Mouse (Mus musculus) MEL (cell line): ENCODE measurements around the gene Snrpc. TPM values are rescaled to one million over a fixed set of nuclear protein-coding genes. Genes with fewer than 3 reads are reported as not detected.
A peak's percentile ranks its signal among the peaks of the same experiment; 100 is the strongest.

Experiments
- DNase-seq: peaks from one replicate; pipeline ENCODE4 v3.0.0; 2011; ENCODE audit warnings: low read depth, low spot score
- H3K27ac ChIP-seq: 2 replicates; pipeline ENCODE4 v1.5.1; 2012; ENCODE audit warnings: low read depth, mild to moderate bottlenecking, control low read depth, low read length, moderate library complexity; ENCODE audit not compliant: control insufficient read depth
- H3K27me3 ChIP-seq, 2 experiments: fragments of 150-350 bp in 1 of 2; sonication (generic) in 1 of 2; 2 replicates each; pipeline ENCODE4 v1.6.1; 2012; ENCODE audit warnings: low read length in 2 of 2, mild to moderate bottlenecking in 2 of 2, improper control_type of control experiment in 1 of 2, moderate library complexity in 1 of 2; ENCODE audit not compliant: insufficient read depth in 2 of 2, control insufficient read depth in 1 of 2
- H3K36me3 ChIP-seq, 2 experiments: 2 replicates each; pipeline ENCODE4 v1.6.1; 2012 to 2014; ENCODE audit warnings: low read length in 2 of 2, improper control_type of control experiment in 1 of 2, inconsistent platforms in 1 of 2, mild to moderate bottlenecking in 1 of 2; ENCODE audit not compliant: insufficient read depth in 2 of 2, control insufficient read depth in 1 of 2
- H3K4me1 ChIP-seq, 2 experiments: fragments of 150-350 bp in 1 of 2; sonication (generic) in 1 of 2; 2 replicates each; pipeline ENCODE4 v1.6.1; 2012; ENCODE audit warnings: low read length in 2 of 2, improper control_type of control experiment in 1 of 2, mild to moderate bottlenecking in 1 of 2; ENCODE audit not compliant: insufficient read depth in 2 of 2, control insufficient read depth in 1 of 2
- H3K4me3 ChIP-seq, 2 experiments: fragments of 150-350 bp in 1 of 2; sonication (generic) in 1 of 2; 2 replicates each; pipeline ENCODE4 v1.5.1; 2012; ENCODE audit warnings: low read depth in 2 of 2, low read length in 2 of 2, mild to moderate bottlenecking in 2 of 2, moderate library complexity in 2 of 2, control low read depth in 1 of 2, improper control_type of control experiment in 1 of 2; ENCODE audit not compliant: control insufficient read depth in 1 of 2, insufficient read depth in 1 of 2
- H3K79me2 ChIP-seq: 2 replicates; pipeline ENCODE4 v1.6.1; 2012; ENCODE audit warnings: mild to moderate bottlenecking, low read length, moderate library complexity; ENCODE audit not compliant: control insufficient read depth, poor library complexity, insufficient read depth
- H3K9ac ChIP-seq: 2 replicates; pipeline ENCODE4 v1.6.1; 2012; ENCODE audit warnings: low read depth, mild to moderate bottlenecking, control low read depth, low read length, moderate library complexity; ENCODE audit not compliant: control insufficient read depth, poor library complexity, severe bottlenecking
- H3K9me3 ChIP-seq: fragments of 150-350 bp; sonication (generic); replicated peaks from 2 replicates; pipeline ENCODE4 v1.6.1; 2012; ENCODE audit warnings: mild to moderate bottlenecking, low read length, improper control_type of control experiment, moderate library complexity; ENCODE audit not compliant: insufficient read depth
- BHLHE40 ChIP-seq: IDR thresholded peaks from 2 replicates; pipeline ENCODE4 v1.6.1; 2012; ENCODE audit warnings: low read depth, mild to moderate bottlenecking, inconsistent platforms, low read length, improper control_type of control experiment, borderline replicate concordance
- CTCF ChIP-seq, 3 experiments: IDR thresholded peaks in 2 of 3; conservative IDR thresholded peaks in 1 of 3; 2 replicates each; pipeline ENCODE4 v1.5.1; 2011 to 2012; ENCODE audit warnings: low read length in 3 of 3, low read depth in 2 of 3, mild to moderate bottlenecking in 2 of 3, improper control_type of control experiment in 1 of 3, inconsistent platforms in 1 of 3, mixed read lengths in 1 of 3, moderate library complexity in 1 of 3; ENCODE audit not compliant: control insufficient read depth in 1 of 3, insufficient read depth in 1 of 3, poor library complexity in 1 of 3, severe bottlenecking in 1 of 3
- ELF1 ChIP-seq: IDR thresholded peaks from 2 replicates; pipeline ENCODE4 v1.6.1; 2014; ENCODE audit warnings: low read depth, mild to moderate bottlenecking, inconsistent platforms, low read length, improper control_type of control experiment, moderate library complexity
- EP300 ChIP-seq, 2 experiments: IDR thresholded peaks; 2 replicates each; pipeline ENCODE4 v1.6.1; 2011; ENCODE audit warnings: improper control_type of control experiment in 2 of 2, low read length in 2 of 2, low read depth in 1 of 2, mild to moderate bottlenecking in 1 of 2
- GATA1 ChIP-seq: IDR thresholded peaks from 2 replicates; pipeline ENCODE4 v1.6.1; 2011; ENCODE audit warnings: low read depth, low read length, improper control_type of control experiment
- KAT2A ChIP-seq: conservative IDR thresholded peaks from 2 replicates; pipeline ENCODE4 v1.6.1; 2012; ENCODE audit warnings: low read depth, low read length, improper control_type of control experiment, inconsistent platforms
- MAFK ChIP-seq: IDR thresholded peaks from 2 replicates; pipeline ENCODE4 v1.6.1; 2011; ENCODE audit warnings: low read depth, mild to moderate bottlenecking, low read length, improper control_type of control experiment, borderline replicate concordance
- MEF2A ChIP-seq: IDR thresholded peaks from 2 replicates; pipeline ENCODE4 v1.6.1; 2014; ENCODE audit warnings: low read depth, mild to moderate bottlenecking, inconsistent platforms, low read length, improper control_type of control experiment; ENCODE audit not compliant: poor library complexity, insufficient replicate concordance, severe bottlenecking; ENCODE audit errors: extremely low read depth
- MXI1 ChIP-seq: IDR thresholded peaks from 2 replicates; pipeline ENCODE4 v1.6.1; 2011; ENCODE audit warnings: mild to moderate bottlenecking, low read depth, low read length, improper control_type of control experiment
- MYB ChIP-seq: IDR thresholded peaks from 2 replicates; pipeline ENCODE4 v1.6.1; 2011; ENCODE audit warnings: mild to moderate bottlenecking, low read depth, low read length, improper control_type of control experiment
- MYC ChIP-seq: IDR thresholded peaks from 2 replicates; pipeline ENCODE4 v1.6.1; 2011; ENCODE audit warnings: low read depth, mild to moderate bottlenecking, low read length, improper control_type of control experiment, moderate library complexity
- POLR2A ChIP-seq, 2 experiments: IDR thresholded peaks; 2 replicates each; pipeline ENCODE4 v1.6.1; 2011 to 2012; ENCODE audit warnings: low read length in 2 of 2, mild to moderate bottlenecking in 2 of 2, control low read depth in 1 of 2, improper control_type of control experiment in 1 of 2, low read depth in 1 of 2, moderate library complexity in 1 of 2; ENCODE audit not compliant: control insufficient read depth in 1 of 2, insufficient read depth in 1 of 2, poor library complexity in 1 of 2
- POLR2AphosphoS2 ChIP-seq: IDR thresholded peaks from 2 replicates; pipeline ENCODE4 v1.6.1; 2011; ENCODE audit warnings: low read length, improper control_type of control experiment
- RCOR1 ChIP-seq: IDR thresholded peaks from 2 replicates; pipeline ENCODE4 v1.6.1; 2012; ENCODE audit warnings: low read depth, mild to moderate bottlenecking, inconsistent platforms, low read length, improper control_type of control experiment
- SMC3 ChIP-seq: IDR thresholded peaks from 2 replicates; pipeline ENCODE4 v1.6.1; 2011; ENCODE audit warnings: low read depth, low read length, improper control_type of control experiment
- TAL1 ChIP-seq: IDR thresholded peaks from 2 replicates; pipeline ENCODE4 v1.6.1; 2012; ENCODE audit warnings: mild to moderate bottlenecking, inconsistent platforms, low read length, moderate library complexity, mixed read lengths
- TBP ChIP-seq: IDR thresholded peaks from 2 replicates; pipeline ENCODE4 v1.8.0; 2011; ENCODE audit warnings: low read depth, low read length, improper control_type of control experiment
- TCF12 ChIP-seq: IDR thresholded peaks from 2 replicates; pipeline ENCODE4 v1.6.1; 2014; ENCODE audit warnings: low read depth, mild to moderate bottlenecking, inconsistent platforms, low read length, improper control_type of control experiment, moderate library complexity
- ZC3H11A ChIP-seq: IDR thresholded peaks from 2 replicates; pipeline ENCODE4 v1.6.1; 2012; ENCODE audit warnings: low read depth, mild to moderate bottlenecking, inconsistent platforms, low read length, improper control_type of control experiment
- polyA plus RNA-seq, 2 experiments: library from polyadenylated mRNA; stranded (reverse) in 1 of 2; unstranded in 1 of 2; fragments of >175 nt in 1 of 2; fragments of >200 nt in 1 of 2; gene quantifications; 2 replicates each; pipeline versions ENCODE4 v1.2.1 to v1.2.4; 2012; ENCODE audit warnings: low replicate concordance in 2 of 2, low read depth in 1 of 2; ENCODE audit not compliant: insufficient read length in 2 of 2, insufficient read depth in 1 of 2, missing spikeins in 1 of 2
- total RNA-seq: library from RNA; depleted of rRNA; stranded (reverse); fragments of 300-350 nt; gene quantifications from 2 replicates; pipeline ENCODE4 v1.2.3, GENCODE M21; 2012

Snrpc gene
- total and polyA plus RNA-seq, 3 experiments = 217 to 227 TPM; not detected in 1

DNA sequence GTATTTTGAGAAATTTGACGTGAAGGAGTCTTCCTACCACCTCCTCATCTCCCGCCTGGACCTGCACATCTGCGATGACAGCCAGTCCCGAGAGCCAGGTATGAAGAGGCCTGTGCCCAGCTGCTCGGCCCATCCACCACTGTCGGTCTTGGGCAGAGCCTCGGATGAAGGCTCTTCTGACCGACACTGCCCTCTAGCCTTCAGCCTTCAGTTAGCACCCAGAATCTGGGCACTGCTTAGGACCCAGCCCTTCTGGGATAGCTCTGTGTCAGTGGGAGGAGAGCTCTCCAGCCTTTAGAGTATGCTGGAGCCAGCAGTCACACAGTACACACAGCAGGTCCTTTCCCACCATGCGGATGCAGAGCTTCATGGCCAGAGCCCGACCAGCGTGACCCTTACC lies 43.6 kb downstream of the Snrpc start:
- no peaks in the 10 kb centered on the region for H3K4me1 ChIP-seq
- no peaks in the 10 kb centered on the region for H3K9me3 ChIP-seq
- no peak for TF ChIP-seq MAFK
- 0 out of 6 replicates have a peak, but pooled peaks of 1 of the 3 experiments have one; percentile 6 for TF ChIP-seq CTCF (IDR thresholded peaks at IDR 0.05 in 2 of 3, conservative IDR thresholded peaks at IDR 0.05 in 1 of 3; ENCODE audit: control insufficient read depth in 1 of 3, insufficient read depth in 1 of 3, low read depth in 2 of 3, low read length in 3 of 3, poor library complexity in 1 of 3, severe bottlenecking in 1 of 3)
- peaks cover 0 to 21% of the 10 kb centered on the region in 2 experiments; a peak in 1 of 4 replicates for H3K36me3 ChIP-seq
- peaks cover 3% of the 10 kb centered on the region; the same call in 1 of the 2 replicates for H3K79me2 ChIP-seq
- no peak overlapping the region for H3K4me3 ChIP-seq
- no peak overlapping the region for H3K27ac ChIP-seq
- no peak overlapping the region for H3K9ac ChIP-seq
- H3K27me3 ChIP-seq = no peaks in the 10 kb centered on the region
- DNase-seq = no peak

DNA sequence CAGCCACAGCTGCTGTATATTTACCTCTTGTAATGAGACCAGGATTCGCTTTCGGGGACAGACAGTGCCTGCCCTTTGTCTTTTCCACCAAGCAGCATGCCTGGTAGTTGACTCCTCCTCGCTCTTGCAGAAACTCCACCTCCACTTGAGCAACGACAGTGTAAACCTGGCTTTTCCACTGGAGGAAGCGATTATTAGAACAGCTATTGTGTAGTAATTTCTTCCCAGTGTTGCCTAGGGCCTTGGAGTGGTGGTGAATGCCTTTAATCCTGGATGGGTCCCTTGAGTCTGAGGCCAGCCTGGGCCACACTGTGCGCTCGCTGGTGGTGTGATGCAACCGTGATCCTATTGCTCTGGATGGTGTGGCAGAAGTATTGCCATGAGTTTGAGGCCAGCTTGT lies 45.2 kb downstream of the Snrpc start:
- no peak overlapping the region for H3K27ac ChIP-seq
- H3K36me3 ChIP-seq = peaks cover 0 to 18% of the 10 kb centered on the region in 2 experiments; a peak in 1 of 4 replicates
- no peaks in the 10 kb centered on the region for H3K4me1 ChIP-seq
- no peak for TF ChIP-seq ELF1
- no peak for TF ChIP-seq SMC3
- TF ChIP-seq CTCF (IDR thresholded peaks at IDR 0.05 in 2 of 3, conservative IDR thresholded peaks at IDR 0.05 in 1 of 3; ENCODE audit: control insufficient read depth in 1 of 3, insufficient read depth in 1 of 3, low read depth in 2 of 3, low read length in 3 of 3, poor library complexity in 1 of 3, severe bottlenecking in 1 of 3) = no peak
- no peak for TF ChIP-seq KAT2A
- TF ChIP-seq MXI1 = no peak
- no peak for TF ChIP-seq GATA1
- TF ChIP-seq TBP = no peak
- no peak for TF ChIP-seq TAL1
- TF ChIP-seq ZC3H11A = no peak
- no peak for TF ChIP-seq RCOR1
- no peak for TF ChIP-seq MYB
- no peak for TF ChIP-seq EP300 (IDR thresholded peaks at IDR 0.05; ENCODE audit: low read depth in 1 of 2, low read length in 2 of 2)
- TF ChIP-seq POLR2AphosphoS2 = no peak
- TF ChIP-seq TCF12 = no peak
- no peak for TF ChIP-seq BHLHE40
- TF ChIP-seq MYC = no peak
- TF ChIP-seq POLR2A (IDR thresholded peaks at IDR 0.05; ENCODE audit: control insufficient read depth in 1 of 2, insufficient read depth in 1 of 2, low read depth in 1 of 2, low read length in 2 of 2, poor library complexity in 1 of 2) = no peak
- no peak for TF ChIP-seq MEF2A
- TF ChIP-seq, all 39 proteins: peak for 0
- Histone ChIP-seq H3K27me3 (no peaks in the 10 kb centered on the region), H3K79me2 (0 out of 2 replicates have a peak, but pooled peaks cover 2% of the 10 kb centered on the region), H3K9me3 (no peaks in the 10 kb centered on the region), H3K4me3 (no peak overlapping the region), H3K9ac (no peak overlapping the region)
- DNase-seq = no peak
